Mouse (Mus musculus) CH12.LX (cell line): ENCODE measurements around the gene Cyp2g1. TPM values are rescaled to one million over a fixed set of nuclear protein-coding genes. Genes with fewer than 3 reads are reported as not detected.
"Not testable (repeated sequence)": the region's sequence is repeated elsewhere in the genome, so short reads cannot be mapped to it uniquely, and the experiment has no call there.

Experiments used
- DNase-seq: peaks from one replicate; pipeline ENCODE4 v3.0.0-alpha.2; 2013; ENCODE audit errors: extremely low read depth
- H3K27ac ChIP-seq: 2 replicates; pipeline ENCODE4 v1.5.1; 2012; ENCODE audit warnings: low read depth, mild to moderate bottlenecking, control low read depth, moderate library complexity; ENCODE audit not compliant: insufficient read depth
- H3K27me3 ChIP-seq: replicated peaks from 2 replicates; pipeline ENCODE3; 2012; ENCODE audit warnings: inconsistent platforms
- H3K36me3 ChIP-seq, 2 experiments: replicated peaks in 1 of 2; 2 replicates each; pipeline versions ENCODE3 to v1.6.1; 2012; ENCODE audit warnings: inconsistent platforms in 1 of 2, low read length in 1 of 2, mild to moderate bottlenecking in 1 of 2, mixed read lengths in 1 of 2, moderate library complexity in 1 of 2; ENCODE audit not compliant: control insufficient read depth in 1 of 2, insufficient read depth in 1 of 2
- H3K4me1 ChIP-seq, 2 experiments: 2 replicates each; pipeline ENCODE4 v1.6.1; 2012; ENCODE audit warnings: inconsistent platforms in 1 of 2, moderate library complexity in 1 of 2; ENCODE audit not compliant: insufficient read depth in 2 of 2, control insufficient read depth in 1 of 2
- H3K4me2 ChIP-seq: 2 replicates; pipeline ENCODE4 v1.6.1; 2012; ENCODE audit warnings: low read depth, mild to moderate bottlenecking, control low read depth; ENCODE audit not compliant: poor library complexity, insufficient read depth, severe bottlenecking
- H3K4me3 ChIP-seq, 3 experiments: fragments of 150-350 bp in 1 of 3; sonication (generic) in 1 of 3; replicated peaks in 1 of 3; 2 replicates each; pipeline versions ENCODE3 to v1.5.1; 2011 to 2012; ENCODE audit warnings: low read depth in 2 of 3, low read length in 2 of 3, mild to moderate bottlenecking in 2 of 3, moderate library complexity in 2 of 3, control low read depth in 1 of 3, improper control_type of control experiment in 1 of 3, inconsistent platforms in 1 of 3, mixed read lengths in 1 of 3; ENCODE audit not compliant: poor library complexity in 1 of 3
- H3K79me2 ChIP-seq: replicated peaks from 2 replicates; pipeline ENCODE4 v1.6.1; 2012; ENCODE audit warnings: mild to moderate bottlenecking, moderate library complexity; ENCODE audit not compliant: control insufficient read depth, poor library complexity, insufficient read depth, severe bottlenecking; ENCODE audit errors: extremely low read depth
- H3K9ac ChIP-seq: 2 replicates; pipeline ENCODE4 v1.6.1; 2012; ENCODE audit warnings: low read depth, mild to moderate bottlenecking, control low read depth, moderate library complexity; ENCODE audit not compliant: insufficient read depth
- H3K9me3 ChIP-seq: replicated peaks from 2 replicates; pipeline ENCODE3; 2012; ENCODE audit warnings: low read length, inconsistent platforms, mixed read lengths
- SMC3 ChIP-seq: IDR thresholded peaks from 2 replicates; pipeline ENCODE4 v1.6.1; 2011; ENCODE audit warnings: low read depth, low read length, improper control_type of control experiment
- dilution Hi-C: fragments of 300-500 bp; cut with MboI; formaldehyde crosslinking; loops from 2 replicates; pipeline ENCODE4 v1.14.3; 2020; ENCODE audit warnings: low sequenced_read_pairs; ENCODE audit not compliant: extremely low pct_unique_long_range_greater_than_20kb, extremely low pct_ligation_motif_present
- in situ Hi-C: fragments of 300-500 bp; cut with MboI; formaldehyde crosslinking; loops from 3 replicates; pipeline ENCODE4 v1.14.3; 2019; ENCODE audit warnings: low sequenced_read_pairs, low pct_ligation_motif_present, low pct_unique_long_range_greater_than_20kb, mixed read lengths
- polyA plus RNA-seq: library from polyadenylated mRNA; unstranded; fragments of >175 nt; gene quantifications from 2 replicates; pipeline ENCODE4 v1.2.1, GENCODE M21; 2012; ENCODE audit warnings: low read depth; ENCODE audit not compliant: insufficient read length
- total RNA-seq, 2 experiments: library from RNA; depleted of rRNA; stranded (reverse); fragments of 300-350 nt in 1 of 2; fragments of >200 nt in 1 of 2; gene quantifications; 2 replicates each; pipeline ENCODE4 v1.2.3; 2012 to 2014

Cyp2g1 gene
- total and polyA plus RNA-seq, 3 experiments: 0.34 TPM; not detected in 2

DNA sequence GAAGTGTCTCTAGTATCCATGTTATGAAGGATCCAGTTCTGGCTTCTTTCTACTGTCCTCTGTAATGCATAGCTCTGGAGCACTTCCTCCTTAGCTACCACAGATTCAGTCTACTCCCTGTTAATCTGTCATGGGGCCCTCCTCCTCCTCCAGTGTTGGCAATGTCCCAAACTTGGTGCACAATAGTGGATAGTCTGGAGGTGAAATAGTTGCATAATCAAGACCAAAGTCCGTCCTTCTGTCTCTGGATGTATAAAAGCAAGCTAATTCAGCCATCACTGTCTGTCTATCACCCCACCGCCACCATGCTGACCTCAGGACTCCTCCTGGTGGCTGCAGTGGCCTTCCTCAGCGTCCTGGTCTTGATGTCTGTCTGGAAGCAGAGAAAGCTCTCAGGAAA, 26.4 kb downstream of the Cyp2g1 start, which contains the start of gene Cyp2a5:
Gene Cyp2a5 (plus strand): TSS at position 247 of the 400 bp plus-strand sequence.
- H3K79me2 ChIP-seq, H3K27me3 ChIP-seq, dilution Hi-C loops, H3K36me3 ChIP-seq, H3K9me3 ChIP-seq, DNase-seq, H3K27ac ChIP-seq: not testable (repeated sequence)
- TF ChIP-seq SMC3: peak; percentile 11; the same call in 1 of the 2 replicates
- TF ChIP-seq, all 38 proteins: peak for 1; not testable (repeated sequence) for 37
- in situ Hi-C loops, H3K9ac ChIP-seq, H3K4me1 ChIP-seq, H3K4me3 ChIP-seq, H3K4me2 ChIP-seq: not testable (repeated sequence)

GRCm38 (mm10) chr7:26843400-26843799, 34.7 kb downstream of the Cyp2g1 start:
- H3K27ac ChIP-seq, H3K9ac ChIP-seq, dilution Hi-C loops, H3K27me3 ChIP-seq, H3K36me3 ChIP-seq, H3K4me3 ChIP-seq, H3K4me1 ChIP-seq, DNase-seq, H3K79me2 ChIP-seq, H3K9me3 ChIP-seq, H3K4me2 ChIP-seq: not testable (repeated sequence)
- in situ Hi-C loops: loop anchor here (10.0 kb wide), 1 partner anchor 69 kb away; no protein-coding TSS in a partner anchor

DNA sequence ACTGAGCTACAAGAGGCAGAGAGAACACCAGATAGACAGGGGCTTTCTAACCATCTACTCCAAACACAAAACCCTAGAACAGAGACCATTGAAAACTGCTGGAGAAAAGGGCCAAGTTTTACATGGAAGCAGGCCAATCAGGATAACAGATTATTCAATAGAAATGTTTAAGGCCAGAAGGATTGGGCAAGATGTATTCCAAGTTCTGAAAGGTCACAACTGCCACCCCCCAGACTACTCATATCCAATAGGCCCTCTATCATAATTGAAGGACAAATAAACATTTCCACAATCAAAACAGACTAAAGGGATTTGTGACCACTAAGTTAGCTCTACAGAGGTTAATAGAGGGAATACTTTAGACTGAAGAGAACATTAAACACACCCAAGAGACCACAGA, 41.4 kb downstream of the Cyp2g1 start:
- DNase-seq, H3K4me1 ChIP-seq, H3K4me3 ChIP-seq, dilution Hi-C loops, H3K27ac ChIP-seq, H3K79me2 ChIP-seq, H3K9ac ChIP-seq, H3K4me2 ChIP-seq, H3K27me3 ChIP-seq, H3K36me3 ChIP-seq, in situ Hi-C loops, H3K9me3 ChIP-seq: not testable (repeated sequence)

Other genes starting within 250 kb of the Cyp2g1 start
- not detected in 2 replicates for gene Vmn1r185, start 190.4 kb upstream of the Cyp2g1 start, total RNA-seq (2012; rRNA removed)
- gene Vmn1r185, start 190.4 kb upstream of the Cyp2g1 start, total RNA-seq (2014; rRNA removed): not detected in 2 replicates
- not detected in 2 replicates for gene Vmn1r185, start 190.4 kb upstream of the Cyp2g1 start, polyA plus RNA-seq
- not detected in 2 replicates for gene Cyp2b23, start 122.5 kb upstream of the Cyp2g1 start, total RNA-seq (2012; rRNA removed)
- gene Cyp2b23, start 122.5 kb upstream of the Cyp2g1 start, total RNA-seq (2014; rRNA removed): not detected in 2 replicates
- gene Cyp2b23, start 122.5 kb upstream of the Cyp2g1 start, polyA plus RNA-seq: not detected in 2 replicates
- gene Cyp2b19, start 51.8 kb upstream of the Cyp2g1 start, total RNA-seq (2012; rRNA removed): 0.04 TPM in 2 replicates
- not detected in 2 replicates for gene Cyp2b19, start 51.8 kb upstream of the Cyp2g1 start, total RNA-seq (2014; rRNA removed)
- gene Cyp2b19, start 51.8 kb upstream of the Cyp2g1 start, polyA plus RNA-seq: 0.11 and 0.22 TPM in 2 replicates
- gene Cyp2a5, start 26.4 kb downstream of the Cyp2g1 start, total RNA-seq (2012; rRNA removed): not detected in 2 replicates
- not detected in 2 replicates for gene Cyp2a5, start 26.4 kb downstream of the Cyp2g1 start, total RNA-seq (2014; rRNA removed)
- gene Cyp2a5, start 26.4 kb downstream of the Cyp2g1 start, polyA plus RNA-seq: not detected in 2 replicates
- gene Cyp2a22, start 130.5 kb downstream of the Cyp2g1 start, total RNA-seq (2012; rRNA removed): not detected in 2 replicates
- not detected in 2 replicates for gene Cyp2a22, start 130.5 kb downstream of the Cyp2g1 start, total RNA-seq (2014; rRNA removed)
- gene Cyp2a22, start 130.5 kb downstream of the Cyp2g1 start, polyA plus RNA-seq: not detected in 2 replicates
- gene Cyp2a12, start 220.2 kb downstream of the Cyp2g1 start, total RNA-seq (2012; rRNA removed): not detected in 2 replicates
- not detected in 2 replicates for gene Cyp2a12, start 220.2 kb downstream of the Cyp2g1 start, total RNA-seq (2014; rRNA removed)
- gene Cyp2a12, start 220.2 kb downstream of the Cyp2g1 start, polyA plus RNA-seq: not detected in 2 replicates